31 mouse cellular contexts compared by ENCODE assay signal in genomic region chr12:98690230-98690629, GRCm38 (mm10).
"Had no signal": no experiment of that assay in that cellular context is flagged by ENCODE, and none has a peak within 500 bp of the region (broad histone marks: within the 10 kb centered on the region; RNA-seq: fewer than 3 reads in every experiment).

No protein-coding gene starts in this region.

- H3K36me3 ChIP-seq: liver, embryonic 13.5 days; liver, embryonic 15.5 days; midbrain, embryonic 15.5 days had no signal

- H3K4me1 ChIP-seq: limb, embryonic 10.5 days; limb, embryonic 12.5 days; limb, embryonic 13.5 days; limb, embryonic 15.5 days; lung, embryonic 15.5 days; midbrain, embryonic 10.5 days; midbrain, embryonic 12.5 days; midbrain, embryonic 13.5 days; midbrain, embryonic 15.5 days; neural tube, embryonic 12.5 days had no signal

- H3K9me3 ChIP-seq: limb, embryonic 10.5 days; limb, embryonic 12.5 days; limb, embryonic 13.5 days; limb, embryonic 15.5 days; liver, embryonic 12.5 days; liver, embryonic 13.5 days; liver, embryonic 15.5 days; lung, embryonic 15.5 days; megakaryocyte, embryonic 14.5 days; midbrain, embryonic 10.5 days; midbrain, embryonic 12.5 days; midbrain, embryonic 13.5 days; midbrain, embryonic 15.5 days; neural tube, embryonic 12.5 days had no signal

- H3K4me3 ChIP-seq: left cerebral cortex, adult 2 months; limb, embryonic 10.5 days; limb, embryonic 12.5 days; limb, embryonic 13.5 days; limb, embryonic 15.5 days; liver, embryonic 12.5 days; liver, embryonic 13.5 days; liver, embryonic 15.5 days; lung, embryonic 15.5 days; megakaryocyte, embryonic 14.5 days; midbrain, embryonic 10.5 days; midbrain, embryonic 12.5 days; midbrain, embryonic 13.5 days; midbrain, embryonic 15.5 days; myocyte; neural tube, embryonic 12.5 days had no signal

- ATAC-seq: liver, embryonic 12.5 days; liver, postnatal 0 days; midbrain, embryonic 13.5 days; midbrain, embryonic 15.5 days; midbrain, embryonic 16.5 days had no signal

- H3K27ac ChIP-seq: left cerebral cortex, adult 2 months; limb, embryonic 10.5 days; limb, embryonic 12.5 days; limb, embryonic 13.5 days; limb, embryonic 15.5 days; liver, embryonic 12.5 days; liver, embryonic 13.5 days; liver, embryonic 14.5 days; liver, embryonic 15.5 days; lung, embryonic 15.5 days; macrophage; midbrain, embryonic 10.5 days; midbrain, embryonic 12.5 days; midbrain, embryonic 13.5 days; midbrain, embryonic 15.5 days; neural tube, embryonic 12.5 days had no signal

- H3K9ac ChIP-seq: limb, embryonic 12.5 days; limb, embryonic 13.5 days; limb, embryonic 15.5 days; liver, embryonic 12.5 days; liver, embryonic 13.5 days; liver, embryonic 14.5 days; liver, embryonic 15.5 days; liver, postnatal 0 days; lung, embryonic 14.5 days; lung, embryonic 15.5 days; midbrain, embryonic 12.5 days; midbrain, embryonic 13.5 days; midbrain, embryonic 15.5 days; neural tube, embryonic 12.5 days had no signal

- H3K27me3 ChIP-seq: limb, embryonic 12.5 days; limb, embryonic 13.5 days; limb, embryonic 15.5 days; liver, embryonic 12.5 days; liver, embryonic 13.5 days; liver, embryonic 15.5 days; lung, embryonic 15.5 days; megakaryocyte, embryonic 14.5 days; midbrain, embryonic 12.5 days; midbrain, embryonic 13.5 days; midbrain, embryonic 15.5 days; neural tube, embryonic 12.5 days had no signal

- H3K4me2 ChIP-seq: limb, embryonic 12.5 days; limb, embryonic 13.5 days; limb, embryonic 15.5 days; liver, embryonic 11.5 days; liver, embryonic 12.5 days; liver, embryonic 13.5 days; liver, embryonic 15.5 days; lung, embryonic 14.5 days; lung, embryonic 15.5 days; midbrain, embryonic 11.5 days; midbrain, embryonic 12.5 days; midbrain, embryonic 13.5 days; midbrain, embryonic 15.5 days; neural tube, embryonic 12.5 days had no signal

- DNase-seq: left cerebral cortex, postnatal 4 days; liver; liver, embryonic 13.5 days; liver, postnatal 0 days; lung, adult 18-20 months; lung, adult 2 months; lung, embryonic 14.5 days; lung, postnatal 10 days; lung, postnatal 14 days; lung, postnatal 4 days; midbrain, embryonic 14.5 days had no signal
